Mouse (Mus musculus) liver, postnatal 0 days (tissue): Measurements from ENCODE around the gene Plekhg3. TPM values are rescaled to one million over a fixed set of nuclear protein-coding genes. Genes with fewer than 3 reads are reported as not detected.
A peak's percentile ranks its signal among the peaks of the same experiment; 100 is the strongest.

ENCODE experiments used
- ATAC-seq: fragments of 200-750 bp; cut with Nextera tagmentation; 2 replicates; pipeline ENCODE4 v1.8.0; 2017; ENCODE audit warnings: mild to moderate bottlenecking, moderate library complexity
- DNase-seq: peaks from one replicate; pipeline ENCODE4 v3.0.0-alpha.2; 2016
- H3K27ac ChIP-seq: fragments of 300-500 bp; sonication (generic); 2 replicates; pipeline ENCODE4 v1.5.1; 2014; ENCODE audit warnings: antibody characterized with exemption, moderate library complexity, mild to moderate bottlenecking, low read depth
- H3K27me3 ChIP-seq: fragments of 300-500 bp; sonication (generic); 2 replicates; pipeline ENCODE4 v1.6.1; 2014; ENCODE audit warnings: low read length, control low read depth, mixed read lengths; ENCODE audit not compliant: insufficient read depth
- H3K36me3 ChIP-seq: fragments of 300-500 bp; sonication (generic); replicated peaks from 2 replicates; pipeline ENCODE4 v1.6.1; 2014; ENCODE audit warnings: mild to moderate bottlenecking, control low read depth, low read length, moderate library complexity, mixed read lengths; ENCODE audit not compliant: insufficient read depth
- H3K4me1 ChIP-seq: fragments of 300-500 bp; sonication (generic); 2 replicates; pipeline ENCODE4 v1.6.1; 2014; ENCODE audit warnings: antibody characterized with exemption, mild to moderate bottlenecking, control low read depth; ENCODE audit not compliant: insufficient read depth
- H3K4me2 ChIP-seq: fragments of 300-500 bp; sonication (generic); 2 replicates; pipeline ENCODE4 v1.6.1; 2014; ENCODE audit warnings: low read depth, mild to moderate bottlenecking, low read length, moderate library complexity, mixed read lengths
- H3K4me3 ChIP-seq: fragments of 300-500 bp; sonication (generic); 2 replicates; pipeline ENCODE4 v1.5.1; 2014; ENCODE audit warnings: low read depth, low read length
- H3K9ac ChIP-seq: fragments of 300-500 bp; sonication (generic); replicated peaks from 2 replicates; pipeline ENCODE4 v1.6.1; 2014; ENCODE audit warnings: mild to moderate bottlenecking, moderate library complexity
- H3K9me3 ChIP-seq: fragments of 300-500 bp; sonication (generic); 2 replicates; pipeline ENCODE4 v1.6.1; 2016; ENCODE audit warnings: mild to moderate bottlenecking, control low read depth, low read length, mixed read lengths
- CTCF ChIP-seq: sonication (generic); IDR thresholded peaks from 2 replicates; pipeline ENCODE4 v1.5.1; 2016; ENCODE audit warnings: antibody characterized with exemption, low read depth
- EP300 ChIP-seq: IDR thresholded peaks from 2 replicates; pipeline ENCODE4 v1.6.1; 2016; ENCODE audit warnings: antibody characterized with exemption, low read depth, mild to moderate bottlenecking
- WGBS: fragments of 180-500 bp; shearing (Covaris S2); extraction: QIAGEN DNeasy Blood & Tissue Kit; methylation state at CpG from one replicate; pipeline ENCODE4 v1.1.7; 2014; ENCODE audit not compliant: insufficient replicate concordance; 5-methylcytosine and 5-hydroxymethylcytosine counted together
- polyA plus RNA-seq: library from polyadenylated mRNA; unstranded; fragments of >200 nt; fragmentation: Nextera tagmentation; extraction: Ambion mirVana; gene quantifications from 2 replicates; pipeline ENCODE4 v1.2.1, GENCODE M21; 2015

Plekhg3 gene
- polyA plus RNA-seq, 1 experiment from 2014 or later: 3.7 TPM

- H3K9ac ChIP-seq: 0 out of 2 replicates have a peak overlapping the region, but pooled peaks have one; percentile 7
- TF ChIP-seq EP300: no peak
- TF ChIP-seq CTCF: no peak
- peak overlapping the region; percentile 49 for H3K27ac ChIP-seq
- WGBS: 37% methylated on average over 8 of the region's 8 CpGs
- DNase-seq (peak; percentile 49), ATAC-seq (peak; percentile 38)
- H3K4me1 ChIP-seq: peaks cover 75% of the 10 kb centered on the region
- H3K36me3 ChIP-seq: peaks cover 4% of the 10 kb centered on the region
- no peak overlapping the region for H3K4me2 ChIP-seq
- no peaks in the 10 kb centered on the region for H3K9me3 ChIP-seq
- no peaks in the 10 kb centered on the region for H3K27me3 ChIP-seq
- H3K4me3 ChIP-seq: no peak overlapping the region
Measured at GRCm38 (mm10) chr12:76552321-76552720, 21.6 kb downstream of the Plekhg3 start.

GRCm38 (mm10) chr12:76552958-76553357 lies 22.3 kb downstream of the Plekhg3 start:
- TF ChIP-seq EP300: no peak
- no peak for TF ChIP-seq CTCF
- WGBS: 37% methylated on average over 4 of the region's 4 CpGs
- H3K27ac ChIP-seq: peak overlapping the region; percentile 49; the same call in 1 of the 2 replicates
- no peak for DNase-seq
- no peaks in the 10 kb centered on the region for H3K9me3 ChIP-seq
- H3K4me1 ChIP-seq: peaks cover 72% of the 10 kb centered on the region
- no peaks in the 10 kb centered on the region for H3K27me3 ChIP-seq
- H3K4me2 ChIP-seq: no peak overlapping the region
- ATAC-seq: peak; percentile 9; the same call in 1 of the 2 replicates
- H3K4me3 ChIP-seq: no peak overlapping the region
- H3K36me3 ChIP-seq: peaks cover 4% of the 10 kb centered on the region
- no peak overlapping the region for H3K9ac ChIP-seq

DNA sequence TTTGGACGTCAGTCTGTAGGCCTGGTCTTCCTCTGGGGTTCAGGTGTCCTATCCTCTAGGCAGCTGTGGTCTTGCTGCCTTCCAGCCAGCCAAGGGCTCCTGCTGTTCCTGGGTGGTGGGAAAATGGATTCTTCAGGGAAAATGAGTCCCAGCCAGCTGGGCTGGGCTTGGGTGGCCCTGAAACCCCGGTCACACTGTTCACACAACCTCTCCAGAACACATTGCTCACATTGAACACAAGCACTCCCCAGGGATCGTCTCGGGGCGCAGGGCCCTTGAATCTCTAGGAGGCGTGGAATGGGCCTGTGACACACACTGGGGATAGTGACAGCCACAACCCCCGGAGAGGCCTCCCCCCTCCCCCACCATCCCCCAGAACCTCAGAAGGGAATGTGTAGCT lies 23.2 kb downstream of the Plekhg3 start:
- peaks cover 62% of the 10 kb centered on the region for H3K4me1 ChIP-seq
- DNase-seq: no peak

GRCm38 (mm10) chr12:76554392-76554791 lies 23.7 kb downstream of the Plekhg3 start:
- Histone ChIP-seq H3K4me3 (no peak overlapping the region), H3K36me3 (peaks cover 4% of the 10 kb centered on the region), H3K9ac (no peak overlapping the region), H3K27me3 (no peaks in the 10 kb centered on the region), H3K4me2 (no peak overlapping the region), H3K27ac (no peak overlapping the region), H3K4me1 (peaks cover 60% of the 10 kb centered on the region), H3K9me3 (no peaks in the 10 kb centered on the region)
- 70% methylated on average over 3 of the region's 3 CpGs for WGBS
- no peak for TF ChIP-seq EP300
- TF ChIP-seq CTCF: no peak
- no peak for DNase-seq
- no peak for ATAC-seq

More for the DNA sequence above, 23.2 kb downstream of the Plekhg3 start:
- no peaks in the 10 kb centered on the region for H3K27me3 ChIP-seq
- H3K36me3 ChIP-seq: peaks cover 4% of the 10 kb centered on the region
- no peak for ATAC-seq
- TF ChIP-seq CTCF (no peak), EP300 (no peak)
- H3K27ac ChIP-seq: 0 out of 2 replicates have a peak overlapping the region, but pooled peaks have one; percentile 2
- H3K4me3 ChIP-seq: no peak overlapping the region
- H3K9ac ChIP-seq: peak overlapping the region; percentile 18; the same call in 1 of the 2 replicates
- H3K4me2 ChIP-seq: no peak overlapping the region
- H3K9me3 ChIP-seq: no peaks in the 10 kb centered on the region
- 64% methylated on average over 7 of the region's 7 CpGs for WGBS

DNA sequence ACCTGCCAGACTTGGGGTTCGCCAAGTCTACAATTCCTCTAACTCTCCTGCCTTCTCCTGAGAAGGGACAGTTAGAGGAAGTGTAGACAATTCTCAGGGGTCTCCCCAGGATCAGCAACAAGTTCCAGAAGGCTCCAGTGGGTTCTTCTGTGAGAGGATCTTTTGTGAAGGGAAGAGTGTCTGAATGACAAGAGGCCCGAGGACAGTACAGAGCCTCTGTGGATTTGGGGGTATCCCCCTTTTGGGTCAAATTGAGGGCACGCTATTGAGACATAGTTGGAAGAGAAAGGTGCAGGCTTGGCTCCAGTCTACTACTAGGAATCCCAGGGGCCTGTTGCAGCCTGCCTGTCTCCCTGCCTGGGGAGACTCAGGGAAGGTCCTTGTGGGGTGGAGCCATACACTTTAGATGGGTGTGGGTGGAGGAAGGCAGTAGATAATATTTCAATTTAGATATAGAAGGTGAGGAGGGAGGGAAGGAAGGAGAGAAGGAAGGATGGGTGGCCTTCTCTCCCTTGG lies 24.2 kb downstream of the Plekhg3 start:
- Histone ChIP-seq H3K9me3 (no peaks in the 10 kb centered on the region), H3K36me3 (peaks cover 5% of the 10 kb centered on the region), H3K4me2 (no peak overlapping the region), H3K27me3 (no peaks in the 10 kb centered on the region), H3K9ac (no peak overlapping the region), H3K4me1 (peaks cover 56% of the 10 kb centered on the region), H3K4me3 (no peak overlapping the region), H3K27ac (no peak overlapping the region)
- TF ChIP-seq CTCF: no peak
- TF ChIP-seq EP300: no peak
- WGBS: 79% methylated on average over 3 of the region's 3 CpGs
- DNase-seq (no peak), ATAC-seq (no peak)

- H3K36me3 ChIP-seq: peaks cover 13% of the 10 kb centered on the region
- no peak overlapping the region for H3K27ac ChIP-seq
- no peaks in the 10 kb centered on the region for H3K27me3 ChIP-seq
- no peak for TF ChIP-seq EP300
- no peak for TF ChIP-seq CTCF
- no peak overlapping the region for H3K9ac ChIP-seq
- DNase-seq (no peak), ATAC-seq (no peak)
- peaks cover 54% of the 10 kb centered on the region for H3K4me1 ChIP-seq
- WGBS: 74% methylated on average over 7 of the region's 7 CpGs
- H3K4me2 ChIP-seq: no peak overlapping the region
- no peaks in the 10 kb centered on the region for H3K9me3 ChIP-seq
- H3K4me3 ChIP-seq: no peak overlapping the region
Measured at GRCm38 (mm10) chr12:76556187-76556586, 25.5 kb downstream of the Plekhg3 start.
